Mouse (Mus musculus) lung, adult 2 months (tissue): ENCODE results near the gene B3gntl1. TPM values are rescaled to one million over a fixed set of nuclear protein-coding genes. Genes with fewer than 3 reads are reported as not detected.

Source experiments
- DNase-seq: peaks from one replicate; pipeline ENCODE4 v3.0.0; 2022
- H3K4me1 ChIP-seq: fragments of 200-500 bp; 2 replicates; pipeline ENCODE4 v1.6.1; 2011; ENCODE audit warnings: low read length; ENCODE audit not compliant: control insufficient read depth, insufficient read depth
- H3K4me3 ChIP-seq: fragments of 200-500 bp; replicated peaks from 2 replicates; pipeline ENCODE3; 2011; ENCODE audit warnings: low read depth, mild to moderate bottlenecking, control low read depth, low read length; ENCODE audit errors: extremely low read depth
- CTCF ChIP-seq: fragments of 200-500 bp; IDR thresholded peaks from 2 replicates; pipeline ENCODE4 v1.5.1; 2011; ENCODE audit warnings: mild to moderate bottlenecking, low read length, control low read depth; ENCODE audit not compliant: insufficient read depth
- POLR2A ChIP-seq: fragments of 200-500 bp; IDR thresholded peaks from 2 replicates; pipeline ENCODE4 v1.6.1; 2011; ENCODE audit warnings: low read depth, mild to moderate bottlenecking, control low read depth, low read length, borderline replicate concordance; ENCODE audit errors: extremely low read depth
- WGBS: fragments of 180-500 bp; shearing (Covaris S2); methylation state at CpG from one replicate; pipeline ENCODE4 v1.1.7; 2018; 5-methylcytosine and 5-hydroxymethylcytosine counted together
- polyA plus RNA-seq: library from polyadenylated mRNA; depleted of rRNA; stranded (reverse); fragments of >200 nt; gene quantifications from 2 replicates; pipeline ENCODE4 v1.2.3, GENCODE M21; 2012; rRNA removed

B3gntl1 gene
- 5.5 and 8.0 TPM in 2 replicates for polyA plus RNA-seq

GRCm38 (mm10) chr11:121672990-121673572 lies at the start of gene B3gntl1:
TSS of gene B3gntl1 (minus strand) at chr11:121673153.
- TF ChIP-seq POLR2A = peak; percentile 97
- no peak for TF ChIP-seq CTCF
- DNase-seq = peak; percentile 100
- 0 out of 2 replicates have a peak, but pooled peaks cover 2% of the 10 kb centered on the region for H3K4me1 ChIP-seq
- 1% methylated on average over 46 of the region's 46 CpGs for WGBS
- H3K4me3 ChIP-seq = peak within 1 kb of the TSS; percentile 90

GRCm38 (mm10) chr11:121722434-121722833 lies 49.5 kb upstream of the B3gntl1 start:
- WGBS = 81% methylated on average over 2 of the region's 2 CpGs
- H3K4me3 ChIP-seq = no peak overlapping the region
- no peak for DNase-seq
- TF ChIP-seq CTCF = no peak
- no peak for TF ChIP-seq POLR2A
- H3K4me1 ChIP-seq = no peaks in the 10 kb centered on the region

GRCm38 (mm10) chr11:121720752-121721151 lies 47.8 kb upstream of the B3gntl1 start:
- 51% methylated on average over 3 of the region's 3 CpGs for WGBS
- TF ChIP-seq POLR2A (no peak), CTCF (no peak)
- Histone ChIP-seq H3K4me1 (no peaks in the 10 kb centered on the region), H3K4me3 (no peak overlapping the region)
- DNase-seq = no peak

- TF ChIP-seq POLR2A = no peak
- no peak for TF ChIP-seq CTCF
- DNase-seq = no peak
- Histone ChIP-seq H3K4me1 (peaks cover 3% of the 10 kb centered on the region; the same call in 1 of the 2 replicates), H3K4me3 (no peak overlapping the region)
- WGBS = 59% methylated on average over 6 of the region's 6 CpGs
These were observed 44.8 kb upstream of the B3gntl1 start for GRCm38 (mm10) chr11:121717724-121718123.

GRCm38 (mm10) chr11:121714745-121715485 lies 42.0 kb upstream of the B3gntl1 start:
- TF ChIP-seq CTCF (no peak), POLR2A (no peak)
- peaks cover 3% of the 10 kb centered on the region; the same call in 1 of the 2 replicates for H3K4me1 ChIP-seq
- WGBS = 69% methylated on average over 2 of the region's 2 CpGs
- H3K4me3 ChIP-seq = no peak overlapping the region
- DNase-seq = no peak

- no peak overlapping the region for H3K4me3 ChIP-seq
- DNase-seq = no peak
- no peak for TF ChIP-seq POLR2A
- TF ChIP-seq CTCF = no peak
- H3K4me1 ChIP-seq = peaks cover 3% of the 10 kb centered on the region; the same call in 1 of the 2 replicates
- WGBS = 68% methylated on average over 2 of the region's 2 CpGs
These were observed 40.6 kb upstream of the B3gntl1 start for GRCm38 (mm10) chr11:121713569-121713968.

- TF ChIP-seq CTCF = no peak
- TF ChIP-seq POLR2A = no peak
- 62% methylated on average over 6 of the region's 6 CpGs for WGBS
- DNase-seq = no peak
These were observed 40.0 kb upstream of the B3gntl1 start for GRCm38 (mm10) chr11:121712987-121713386.

GRCm38 (mm10) chr11:121710245-121710644 lies 37.3 kb upstream of the B3gntl1 start:
- 95% methylated on average over 5 of the region's 5 CpGs for WGBS
- Histone ChIP-seq H3K4me3 (no peak overlapping the region), H3K4me1 (peaks cover 8% of the 10 kb centered on the region)
- DNase-seq = no peak
- no peak for TF ChIP-seq CTCF
- TF ChIP-seq POLR2A = no peak

More at GRCm38 (mm10) chr11:121712987-121713386, 40.0 kb upstream of the B3gntl1 start:
- Histone ChIP-seq H3K4me1 (peaks cover 3% of the 10 kb centered on the region; the same call in 1 of the 2 replicates), H3K4me3 (no peak overlapping the region)

- no peak for TF ChIP-seq POLR2A
- no peak for TF ChIP-seq CTCF
- DNase-seq = no peak
- no peak overlapping the region for H3K4me3 ChIP-seq
- H3K4me1 ChIP-seq = peaks cover 8% of the 10 kb centered on the region
- WGBS = 53% methylated on average over 4 of the region's 4 CpGs
These were observed 36.3 kb upstream of the B3gntl1 start for GRCm38 (mm10) chr11:121709278-121709677.
